Mouse (Mus musculus) olfactory bulb, adult 2 months (tissue): ENCODE measurements at regions not wholly inside any gene's neighbourhood (a gene's known extent, or its start where the extent isn't known, plus 50 kb on each side); places are given as distances from the start of the nearest gene placed in this dataset.

Experiments used
- CTCF ChIP-seq: fragments of 200-500 bp; IDR thresholded peaks from 2 replicates; pipeline ENCODE4 v1.5.1; 2012; ENCODE audit warnings: low read depth, mild to moderate bottlenecking, low read length, moderate library complexity; ENCODE audit not compliant: insufficient read depth
- POLR2A ChIP-seq: fragments of 200-500 bp; IDR thresholded peaks from 2 replicates; pipeline ENCODE4 v1.6.1; 2012; ENCODE audit warnings: mild to moderate bottlenecking, low read depth, low read length, moderate library complexity; ENCODE audit not compliant: insufficient read depth

DNA sequence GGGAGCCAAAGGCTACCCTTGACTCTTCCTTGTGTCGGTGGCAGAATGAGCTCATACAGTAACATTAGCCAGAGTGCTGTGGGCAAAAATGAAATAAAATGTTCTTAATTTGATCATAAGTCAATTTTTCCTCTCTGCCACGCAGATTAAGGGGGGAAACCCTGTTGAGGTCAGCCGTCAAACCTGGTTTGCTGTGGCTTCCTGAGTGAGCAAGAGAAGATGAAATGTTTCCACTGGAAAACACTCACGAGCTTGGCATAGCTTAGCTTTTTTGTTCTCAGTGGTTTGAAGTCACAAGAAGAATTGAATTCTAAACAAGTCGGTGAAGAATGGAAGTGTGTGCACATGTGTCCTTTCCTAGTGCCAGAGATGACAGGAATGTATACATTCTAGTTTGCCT, 57.3 kb upstream of the 1700020N01Rik start:
- TF ChIP-seq POLR2A = no peak
- TF ChIP-seq CTCF = no peak
